Mouse (Mus musculus) heart, postnatal 14 days (tissue): ENCODE results near the gene Hoxb4. TPM values are rescaled to one million over a fixed set of nuclear protein-coding genes. Genes with fewer than 3 reads are reported as not detected.

Source experiments
- DNase-seq, 2 experiments: peaks; one replicate each; pipeline ENCODE4 v3.0.0; 2021 to 2022
- intact Hi-C: fragments of 180-260 bp; cut with DNase I; formaldehyde crosslinking; loops from one replicate; pipeline ENCODE4 v1.15.1; 2025
- microRNA-seq, 2 experiments: library from miRNA; unstranded; fragments of <30 nt; microRNA quantifications; one replicate each; pipeline ENCODE4 v1.2.0; 2021 to 2022
- total RNA-seq, 2 experiments: library from RNA; stranded (reverse); gene quantifications; 2 replicates each; pipeline ENCODE4 v1.2.3; 2021

The Hoxb4 gene
- total RNA-seq, 2 experiments from 2014 or later, result 1.0 to 1.3 TPM

GRCm38 (mm10) chr11:96365441-96366091 lies 47.5 kb downstream of the Hoxb4 start, which contains the start of gene Hoxb1:
Hoxb1 (plus strand) TSS chr11:96365752.
- DNase-seq, result no peak
- intact Hi-C loops, result no loop called here

- intact Hi-C loops, result no loop called here
- DNase-seq, result no peak
These were observed 48.3 kb downstream of the Hoxb4 start for GRCm38 (mm10) chr11:96366092-96367041.

GRCm38 (mm10) chr11:96367141-96367540 lies 49.1 kb downstream of the Hoxb4 start:
- DNase-seq, result no peak
- intact Hi-C loops, result no loop called here

- intact Hi-C loops, result no loop called here
- no peak for DNase-seq
These were observed 50.6 kb downstream of the Hoxb4 start for GRCm38 (mm10) chr11:96368686-96369085.

GRCm38 (mm10) chr11:96369140-96369539 lies 51.1 kb downstream of the Hoxb4 start:
- intact Hi-C loops, result no loop called here
- DNase-seq, result no peak

Small RNAs within 50 kb of the gene (microRNA-seq; reads per million reads assigned to microRNA genes)
- 5.3 to 1,290 reads per million in 2 experiments for gene Mir10a

Other genes starting within 250 kb of the Hoxb4 start
- gene Atp5g1, start 242.6 kb upstream of the Hoxb4 start, total RNA-seq, result 1,000 to 10,000 TPM; 3,151 to 3,310 TPM
- not detected for gene Calcoco2, start 206.3 kb upstream of the Hoxb4 start, total RNA-seq
- gene Ttll6, start 184.5 kb upstream of the Hoxb4 start, total RNA-seq, result under 1 TPM in 1 of 2 experiments, not detected in 1; 0.07 TPM
- gene Hoxb13, start 124.0 kb upstream of the Hoxb4 start, total RNA-seq, result not detected
- gene Hoxb9, start 46.8 kb upstream of the Hoxb4 start, total RNA-seq, result not detected
- not detected for gene Hoxb8, start 36.4 kb upstream of the Hoxb4 start, total RNA-seq
- gene Hoxb7, start 31.6 kb upstream of the Hoxb4 start, total RNA-seq, result not detected
- not detected for gene Hoxb6, start 25.8 kb upstream of the Hoxb4 start, total RNA-seq
- under 1 TPM; 0.19 to 0.22 TPM for gene Hoxb5, start 14.9 kb upstream of the Hoxb4 start, total RNA-seq
- under 1 TPM; 0.76 to 0.79 TPM for gene Hoxb3, start 5.1 kb downstream of the Hoxb4 start, total RNA-seq
- 1 to 10 TPM in 1 of 2 experiments, under 1 TPM in 1; 0.78 to 1.3 TPM for gene Hoxb2, start 32.3 kb downstream of the Hoxb4 start, total RNA-seq
- not detected for gene Hoxb1, start 47.5 kb downstream of the Hoxb4 start, total RNA-seq
- gene Skap1, start 146.3 kb downstream of the Hoxb4 start, total RNA-seq, result 1 to 10 TPM in 1 of 2 experiments, under 1 TPM in 1; 0.76 to 6.2 TPM